Mouse (Mus musculus) cerebellum, adult 2 months (tissue): Measurements from ENCODE around the gene Ip6k2.

Experiments used
- CTCF ChIP-seq: fragments of 200-500 bp; IDR thresholded peaks from 2 replicates; pipeline ENCODE4 v1.5.1; 2011; ENCODE audit warnings: low read depth, mild to moderate bottlenecking, control low read depth, low read length, moderate library complexity, borderline replicate concordance; ENCODE audit not compliant: insufficient read depth
- POLR2A ChIP-seq: fragments of 200-500 bp; IDR thresholded peaks from 2 replicates; pipeline ENCODE4 v1.6.1; 2011; ENCODE audit warnings: low read length, control low read depth, borderline replicate concordance; ENCODE audit not compliant: insufficient read depth

- TF ChIP-seq POLR2A = no peak
- TF ChIP-seq CTCF = no peak
Observed at GRCm38 (mm10) chr9:108787080-108787479, 3.5 kb downstream of the Ip6k2 start.
